Mouse (Mus musculus): ENCODE measurements at regions not wholly inside any gene's neighbourhood (a gene's known extent, or its start where the extent isn't known, plus 50 kb on each side); places are given as distances from the start of the nearest gene placed in this dataset.

GRCm38 (mm10) chr2:61489762-61490161 lies 88.6 kb upstream of the Tank start:
- TF ChIP-seq POLR2AphosphoS5 (IDR thresholded peaks at IDR 0.05; ENCODE audit: insufficient replicate concordance, low read depth, low read length) (no peak), CTCF (IDR thresholded peaks at IDR 0.05; ENCODE audit: low read depth, low read length) (no peak), TAL1 (conservative IDR thresholded peaks at IDR 0.05; ENCODE audit: low read depth, low read length) (no peak), GATA1 (IDR thresholded peaks at IDR 0.05; ENCODE audit: borderline replicate concordance, low read length) (no peak)
